Comparison of ENCODE assay signal across 4 mouse cellular contexts in genomic region chr12:22155341-22155740, GRCm38 (mm10).
DNase-seq lines count a peak whose midpoint lies in the region.

No protein-coding gene starts in this region.

- peak; percentile 0 for DNase-seq in NIH3T3 (ENCODE audit: low read depth)
- peak; percentile 0 for DNase-seq in ZHBTc4 (ENCODE audit: low read depth, low spot score)
- peak; percentile 2 for DNase-seq in adrenal gland, postnatal 14 days
- DNase-seq in heart, adult 11 months, result peak; percentile 78

Comparison
In these comparisons a context has a peak if more than half of its experiments do, and no peak if none do; other contexts are left out.
1. Peak in every context shown above with its lines: DNase-seq.
2. DNase-seq: peak in every context shown above with its lines; median percentile 78 in heart, adult 11 months; 2 in adrenal gland, postnatal 14 days; 0 in NIH3T3; 0 in ZHBTc4.